Mouse (Mus musculus) forebrain, embryonic 12.5 days (tissue): ENCODE results near the gene Slc45a1. TPM values are rescaled to one million over a fixed set of nuclear protein-coding genes. Genes with fewer than 3 reads are reported as not detected.

Experiments used
- ATAC-seq: fragments of 200-750 bp; cut with Nextera tagmentation; 2 replicates; pipeline ENCODE4 v1.8.0; 2017; ENCODE audit warnings: moderate TSS enrichment; ENCODE audit not compliant: low FRiP score
- H3K27ac ChIP-seq: fragments of 300-500 bp; sonication (generic); 2 replicates; pipeline ENCODE4 v1.5.1; 2016; ENCODE audit warnings: mild to moderate bottlenecking
- H3K27me3 ChIP-seq: fragments of 300-500 bp; sonication (generic); 2 replicates; pipeline ENCODE4 v1.6.1; 2016; ENCODE audit warnings: mild to moderate bottlenecking
- H3K36me3 ChIP-seq: fragments of 300-500 bp; sonication (generic); replicated peaks from 2 replicates; pipeline ENCODE4 v1.6.1; 2016; ENCODE audit warnings: mild to moderate bottlenecking
- H3K4me1 ChIP-seq: fragments of 300-500 bp; sonication (generic); 2 replicates; pipeline ENCODE4 v1.6.1; 2016
- H3K4me2 ChIP-seq: fragments of 300-500 bp; sonication (generic); 2 replicates; pipeline ENCODE4 v1.6.1; 2016; ENCODE audit warnings: mild to moderate bottlenecking, moderate library complexity
- H3K4me3 ChIP-seq: fragments of 300-500 bp; sonication (generic); replicated peaks from 2 replicates; pipeline ENCODE4 v1.5.1; 2016; ENCODE audit warnings: mild to moderate bottlenecking
- H3K9ac ChIP-seq: fragments of 300-500 bp; sonication (generic); 2 replicates; pipeline ENCODE4 v1.6.1; 2016; ENCODE audit warnings: mild to moderate bottlenecking
- H3K9me3 ChIP-seq: fragments of 300-500 bp; sonication (generic); 2 replicates; pipeline ENCODE4 v1.6.1; 2016
- WGBS: fragments of 180-500 bp; shearing (Covaris S2); methylation state at CpG from one replicate; pipeline ENCODE4 v1.1.7; 2016; 5-methylcytosine and 5-hydroxymethylcytosine counted together
- polyA plus RNA-seq: library from polyadenylated mRNA; unstranded; fragments of >200 nt; fragmentation: Nextera tagmentation; extraction: Ambion mirVana; gene quantifications from 2 replicates; pipeline ENCODE4 v1.2.1, GENCODE M21; 2016

The Slc45a1 gene
- polyA plus RNA-seq, 1 experiment from 2014 or later = 7.3 TPM

DNA sequence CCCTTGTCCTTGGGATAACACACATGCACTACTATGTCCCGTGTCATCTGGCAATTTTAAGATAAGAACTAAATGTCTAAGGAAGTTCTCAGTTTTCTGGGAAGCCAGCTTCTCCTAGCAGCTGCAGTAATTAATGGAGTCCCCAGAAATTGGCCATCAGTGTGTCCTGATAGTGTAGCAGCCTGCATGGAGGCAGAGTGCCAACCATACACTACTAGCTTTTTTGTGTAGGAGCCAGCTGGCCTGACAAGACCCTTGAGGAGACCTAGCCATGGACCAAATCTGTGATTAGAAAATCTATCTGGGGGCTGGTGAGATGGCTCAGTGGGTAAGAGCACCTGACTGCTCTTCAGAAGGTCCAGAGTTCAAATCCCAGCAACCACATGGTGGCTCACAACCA lies 53.3 kb downstream of the Slc45a1 start:
- Histone ChIP-seq H3K27me3 (0 out of 2 replicates have a peak, but pooled peaks cover 3% of the 10 kb centered on the region), H3K9me3 (no peaks in the 10 kb centered on the region), H3K4me2 (no peak overlapping the region), H3K4me1 (peaks cover 15% of the 10 kb centered on the region), H3K27ac (no peak overlapping the region), H3K36me3 (no peaks in the 10 kb centered on the region), H3K4me3 (no peak overlapping the region), H3K9ac (no peak overlapping the region)
- ATAC-seq = no peak
- WGBS = 93% methylated on average over 1 of the region's 1 CpGs

DNA sequence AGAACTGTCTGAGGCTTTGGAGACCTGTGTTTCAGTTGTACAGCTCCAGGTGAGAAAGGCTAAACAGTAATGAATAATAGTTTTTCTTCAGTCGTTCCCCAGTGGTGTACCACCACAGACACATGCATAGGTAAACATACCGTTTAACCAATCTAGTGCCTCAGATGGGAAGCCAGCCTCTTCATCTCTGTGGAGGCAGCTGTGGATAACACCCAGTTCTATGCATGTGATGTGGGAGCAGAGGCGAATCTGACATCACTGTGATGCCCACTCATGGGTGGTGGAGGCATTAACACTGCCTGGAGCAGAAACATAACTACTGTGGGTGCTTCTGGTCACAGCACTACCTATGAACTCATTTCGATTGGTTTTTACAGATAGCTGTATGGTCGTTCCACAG lies 56.0 kb downstream of the Slc45a1 start:
- Histone ChIP-seq H3K27ac (no peak overlapping the region), H3K4me2 (no peak overlapping the region), H3K9me3 (no peaks in the 10 kb centered on the region), H3K27me3 (no peaks in the 10 kb centered on the region), H3K36me3 (no peaks in the 10 kb centered on the region), H3K4me3 (no peak overlapping the region), H3K9ac (no peak overlapping the region), H3K4me1 (peaks cover 21% of the 10 kb centered on the region)
- no peak for ATAC-seq
- WGBS = 91% methylated on average over 5 of the region's 5 CpGs

DNA sequence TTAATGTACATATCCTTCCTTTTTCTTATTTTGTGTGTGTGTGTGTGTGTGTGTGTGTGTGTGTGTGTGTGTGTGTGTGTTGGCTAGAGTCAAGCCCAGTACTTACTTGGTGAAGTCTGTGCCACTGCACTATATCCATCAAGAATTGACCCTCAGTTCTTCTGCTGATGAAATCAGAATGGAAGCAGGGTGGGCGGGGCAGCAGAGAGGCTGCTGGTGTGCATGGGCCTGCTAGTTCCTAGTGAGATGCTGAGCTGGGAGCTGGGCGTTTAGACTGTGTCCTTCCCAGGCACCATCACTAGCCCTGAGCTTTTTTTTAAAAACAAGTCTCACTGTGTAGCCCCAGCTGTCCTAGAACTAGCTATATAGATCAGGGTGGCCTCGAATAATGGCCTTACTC lies 56.9 kb downstream of the Slc45a1 start:
- no peaks in the 10 kb centered on the region for H3K9me3 ChIP-seq
- no peak overlapping the region for H3K27ac ChIP-seq
- no peak overlapping the region for H3K4me3 ChIP-seq
- WGBS = 82% methylated on average over 3 of the region's 3 CpGs
- H3K9ac ChIP-seq = no peak overlapping the region
- H3K4me1 ChIP-seq = peaks cover 30% of the 10 kb centered on the region
- H3K27me3 ChIP-seq = no peaks in the 10 kb centered on the region
- H3K4me2 ChIP-seq = no peak overlapping the region
- ATAC-seq = no peak
- no peaks in the 10 kb centered on the region for H3K36me3 ChIP-seq

DNA sequence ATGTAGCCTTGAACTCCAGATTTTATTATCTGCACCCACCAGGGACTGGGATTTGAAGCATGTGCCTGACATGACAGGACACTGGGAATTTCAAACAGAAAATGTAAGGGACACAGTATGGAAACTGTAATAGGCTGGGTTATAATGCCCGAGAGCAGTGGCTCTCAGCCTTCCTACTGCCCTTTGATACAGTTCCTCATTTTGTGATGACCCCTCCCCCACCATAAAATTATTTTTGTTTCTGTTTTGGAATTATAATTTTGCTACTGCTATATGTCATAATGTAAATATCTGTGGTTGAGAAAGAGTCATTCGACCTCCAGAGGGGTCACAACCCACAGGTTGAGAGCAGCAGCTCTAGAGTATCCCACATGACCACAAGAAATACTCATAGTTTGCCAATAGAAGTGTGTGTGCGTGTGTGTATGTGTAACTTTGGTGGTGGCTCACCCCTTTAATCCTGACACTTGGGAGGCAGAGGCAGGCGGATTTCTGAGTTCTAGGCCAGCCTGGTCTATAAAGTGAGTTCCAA lies 57.6 kb downstream of the Slc45a1 start:
- H3K9me3 ChIP-seq = no peaks in the 10 kb centered on the region
- no peak overlapping the region for H3K27ac ChIP-seq
- ATAC-seq = no peak
- WGBS = 90% methylated on average over 4 of the region's 4 CpGs
- peaks cover 30% of the 10 kb centered on the region for H3K4me1 ChIP-seq
- no peaks in the 10 kb centered on the region for H3K36me3 ChIP-seq
- H3K4me2 ChIP-seq = no peak overlapping the region
- no peak overlapping the region for H3K9ac ChIP-seq
- H3K27me3 ChIP-seq = no peaks in the 10 kb centered on the region
- H3K4me3 ChIP-seq = no peak overlapping the region

DNA sequence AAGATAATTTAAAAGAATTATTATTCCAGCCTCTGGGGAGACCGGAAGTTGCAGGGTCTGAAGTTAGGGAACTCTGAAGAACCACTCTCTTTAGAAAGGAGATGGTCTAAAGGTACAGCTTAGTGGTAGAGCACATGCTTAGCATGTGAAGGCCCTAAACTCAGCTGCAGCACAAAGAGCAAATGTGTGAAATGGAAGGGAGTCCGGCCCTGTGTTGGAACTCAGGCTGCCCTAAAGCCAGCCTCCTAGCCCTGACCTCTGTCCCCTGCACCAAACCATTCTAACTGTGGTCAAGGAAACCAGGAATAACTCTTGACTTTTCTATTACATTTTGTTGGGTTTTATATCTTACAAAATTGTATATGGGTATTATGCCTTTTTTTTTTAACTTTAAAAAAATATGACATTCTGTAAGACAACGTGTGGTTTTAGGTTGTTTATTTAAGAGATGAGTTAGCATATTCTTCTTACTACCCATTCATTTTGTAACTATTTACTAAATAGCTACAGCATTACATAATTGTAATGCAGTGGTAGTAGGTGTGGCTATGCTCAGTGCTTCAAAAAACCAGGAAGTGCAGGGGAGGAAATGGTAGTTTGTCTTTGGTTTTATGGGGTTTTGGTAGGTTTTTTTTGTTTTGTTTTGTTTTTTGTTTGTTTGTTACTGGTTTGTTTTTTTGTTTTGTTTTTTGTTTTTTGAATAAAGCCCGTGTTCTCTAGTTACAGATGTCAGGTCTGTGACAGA lies 58.3 kb downstream of the Slc45a1 start:
- 89% methylated on average over 4 of the region's 4 CpGs for WGBS
- no peaks in the 10 kb centered on the region for H3K27me3 ChIP-seq
- no peak overlapping the region for H3K9ac ChIP-seq
- H3K4me1 ChIP-seq = peaks cover 28% of the 10 kb centered on the region
- H3K36me3 ChIP-seq = no peaks in the 10 kb centered on the region
- no peak overlapping the region for H3K4me2 ChIP-seq
- H3K9me3 ChIP-seq = no peaks in the 10 kb centered on the region
- no peak overlapping the region for H3K4me3 ChIP-seq
- H3K27ac ChIP-seq = no peak overlapping the region
- ATAC-seq = no peak

DNA sequence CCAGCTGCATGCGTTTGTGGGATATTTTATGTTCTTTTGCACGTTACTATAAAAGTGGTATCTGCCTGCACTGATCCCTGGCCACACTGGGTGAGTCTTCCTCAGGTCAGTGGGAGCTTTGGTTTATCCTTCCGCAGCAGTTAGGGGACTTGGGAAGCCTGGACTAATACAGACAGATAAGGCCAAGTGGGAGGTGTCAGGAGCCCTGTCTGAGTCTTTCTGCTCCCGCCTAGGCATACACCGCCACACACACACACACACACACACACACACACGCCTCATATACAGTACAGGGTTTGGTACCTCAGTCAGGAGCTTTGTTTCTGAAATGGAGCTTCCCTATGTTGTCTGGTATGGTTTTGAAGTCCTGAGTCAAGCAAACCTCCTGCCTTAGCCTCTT lies 59.9 kb downstream of the Slc45a1 start:
- no peak overlapping the region for H3K4me3 ChIP-seq
- no peak overlapping the region for H3K27ac ChIP-seq
- H3K9ac ChIP-seq = no peak overlapping the region
- WGBS = 91% methylated on average over 6 of the region's 6 CpGs
- no peaks in the 10 kb centered on the region for H3K27me3 ChIP-seq
- peaks cover 34% of the 10 kb centered on the region for H3K4me1 ChIP-seq
- no peaks in the 10 kb centered on the region for H3K36me3 ChIP-seq
- no peak for ATAC-seq
- H3K4me2 ChIP-seq = no peak overlapping the region
- H3K9me3 ChIP-seq = no peaks in the 10 kb centered on the region

DNA sequence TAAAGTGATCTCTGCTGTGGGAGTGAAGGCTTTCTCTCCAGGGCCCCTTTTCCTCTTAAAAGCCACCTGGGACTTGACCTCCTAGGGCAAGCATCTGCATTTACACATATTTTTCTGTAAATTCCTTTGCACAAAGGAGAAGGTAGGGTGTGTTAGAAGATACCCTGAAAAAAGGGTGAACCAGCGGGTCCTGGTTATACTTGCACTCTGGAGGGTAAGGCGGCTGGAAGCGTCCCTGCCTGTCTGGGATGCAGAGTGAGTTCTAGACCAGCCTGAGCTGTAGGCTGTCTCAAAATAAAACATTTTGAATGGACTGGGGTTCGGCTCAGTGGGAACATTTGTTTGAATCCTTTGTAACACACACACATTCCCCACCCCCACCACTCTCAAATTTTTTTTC lies 60.4 kb downstream of the Slc45a1 start:
- no peak overlapping the region for H3K4me2 ChIP-seq
- H3K4me3 ChIP-seq = no peak overlapping the region
- H3K4me1 ChIP-seq = peaks cover 39% of the 10 kb centered on the region
- no peak overlapping the region for H3K27ac ChIP-seq
- H3K27me3 ChIP-seq = no peaks in the 10 kb centered on the region
- 74% methylated on average over 4 of the region's 4 CpGs for WGBS
- H3K9ac ChIP-seq = no peak overlapping the region
- no peaks in the 10 kb centered on the region for H3K9me3 ChIP-seq
- no peak for ATAC-seq
- H3K36me3 ChIP-seq = no peaks in the 10 kb centered on the region

DNA sequence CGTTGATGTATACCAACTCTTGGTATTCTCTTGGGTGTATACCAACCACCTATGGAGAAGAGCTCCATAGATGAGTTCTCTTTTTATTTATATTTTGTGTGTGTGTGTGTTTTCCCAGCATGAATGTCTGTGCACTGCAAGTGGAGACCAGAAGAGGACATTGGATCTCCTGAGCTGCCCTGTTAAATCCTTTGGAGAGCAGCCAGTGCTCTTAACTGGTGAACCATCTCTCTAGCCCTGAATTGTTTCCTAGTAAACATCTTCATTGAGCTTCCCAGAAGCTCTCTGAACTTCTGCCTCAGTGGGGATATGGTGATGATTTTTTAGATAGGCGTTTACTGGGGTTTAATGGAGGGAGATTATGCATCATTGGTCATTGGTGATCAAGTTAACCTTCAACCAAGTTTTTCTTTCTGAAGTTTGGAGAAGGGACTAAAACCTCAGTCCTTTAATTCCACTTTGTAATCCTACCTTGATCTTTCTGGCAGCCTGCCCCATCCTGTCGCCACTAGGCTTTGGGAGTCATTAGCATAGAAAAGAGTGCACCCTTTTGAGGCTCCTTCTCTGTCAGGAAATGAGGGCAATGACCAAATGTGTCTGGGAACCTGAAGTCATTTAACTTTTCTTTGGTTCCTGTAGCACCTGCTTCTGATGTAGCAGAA lies 61.2 kb downstream of the Slc45a1 start:
- Histone ChIP-seq H3K4me1 (peaks cover 45% of the 10 kb centered on the region), H3K9me3 (no peaks in the 10 kb centered on the region), H3K27me3 (no peaks in the 10 kb centered on the region), H3K36me3 (no peaks in the 10 kb centered on the region), H3K4me3 (no peak overlapping the region), H3K27ac (no peak overlapping the region), H3K4me2 (no peak overlapping the region), H3K9ac (no peak overlapping the region)
- WGBS = 55% methylated on average over 3 of the region's 3 CpGs
- no peak for ATAC-seq

DNA sequence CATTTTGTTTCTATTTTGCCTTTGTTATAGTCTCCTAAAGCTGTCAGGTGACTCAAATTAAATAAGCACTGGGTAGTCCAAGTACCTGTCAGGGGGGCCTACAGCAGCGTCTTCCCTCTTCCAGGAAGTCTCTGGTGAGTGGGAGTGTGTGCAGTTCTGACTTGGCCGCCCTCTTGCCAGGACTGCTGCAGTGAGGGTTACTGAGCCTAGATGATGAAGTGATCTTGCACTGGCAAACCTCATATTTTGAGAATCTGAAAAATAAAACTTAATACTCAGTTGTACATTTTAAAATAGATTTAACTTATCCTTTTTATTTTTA lies 63.7 kb downstream of the Slc45a1 start:
- 90% methylated on average over 2 of the region's 2 CpGs for WGBS
- H3K27me3 ChIP-seq = no peaks in the 10 kb centered on the region

DNA sequence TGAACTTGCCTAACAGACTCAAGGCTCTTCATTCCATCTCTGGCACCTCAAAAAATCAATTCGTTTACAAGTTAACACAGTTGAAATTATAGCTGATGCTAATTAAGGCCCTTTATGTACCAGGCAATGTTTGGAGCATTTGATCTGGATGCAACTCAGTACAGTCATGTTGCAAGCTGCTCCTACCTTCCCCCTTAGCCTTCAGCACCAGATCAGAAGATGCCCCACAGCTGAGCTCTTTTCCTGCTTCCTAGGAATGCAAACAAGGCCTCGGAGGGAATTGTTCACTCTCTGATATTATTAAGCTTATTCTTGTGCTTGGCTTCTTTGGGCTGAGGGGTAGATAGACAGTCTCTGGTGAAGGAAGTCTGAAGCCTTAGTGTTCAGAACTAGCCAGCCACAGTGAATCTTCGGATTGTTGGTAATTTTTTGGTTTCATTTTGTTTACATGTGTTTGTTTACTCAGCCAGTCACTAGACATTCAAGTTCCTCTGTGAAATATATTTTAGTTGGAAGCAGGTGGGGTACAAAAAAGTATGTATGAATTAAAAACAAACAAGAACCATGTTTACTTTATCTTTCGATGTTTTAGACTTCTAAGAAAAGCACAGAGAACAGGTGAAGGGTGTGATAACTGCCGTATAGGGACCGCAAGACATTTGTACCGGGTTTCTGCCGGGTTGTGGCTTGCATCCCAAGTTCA lies 64.2 kb downstream of the Slc45a1 start:
- no peak for ATAC-seq
- Histone ChIP-seq H3K4me1 (peaks cover 72% of the 10 kb centered on the region), H3K27ac (no peak overlapping the region), H3K4me3 (no peak overlapping the region), H3K36me3 (no peaks in the 10 kb centered on the region), H3K9me3 (no peaks in the 10 kb centered on the region), H3K27me3 (no peaks in the 10 kb centered on the region), H3K9ac (no peak overlapping the region), H3K4me2 (no peak overlapping the region)
- WGBS = 89% methylated on average over 8 of the region's 8 CpGs

More for the DNA sequence above, 63.7 kb downstream of the Slc45a1 start:
- Histone ChIP-seq H3K27ac (no peak overlapping the region), H3K9ac (no peak overlapping the region), H3K36me3 (no peaks in the 10 kb centered on the region), H3K4me1 (peaks cover 67% of the 10 kb centered on the region), H3K9me3 (no peaks in the 10 kb centered on the region), H3K4me3 (no peak overlapping the region), H3K4me2 (no peak overlapping the region)
- no peak for ATAC-seq

DNA sequence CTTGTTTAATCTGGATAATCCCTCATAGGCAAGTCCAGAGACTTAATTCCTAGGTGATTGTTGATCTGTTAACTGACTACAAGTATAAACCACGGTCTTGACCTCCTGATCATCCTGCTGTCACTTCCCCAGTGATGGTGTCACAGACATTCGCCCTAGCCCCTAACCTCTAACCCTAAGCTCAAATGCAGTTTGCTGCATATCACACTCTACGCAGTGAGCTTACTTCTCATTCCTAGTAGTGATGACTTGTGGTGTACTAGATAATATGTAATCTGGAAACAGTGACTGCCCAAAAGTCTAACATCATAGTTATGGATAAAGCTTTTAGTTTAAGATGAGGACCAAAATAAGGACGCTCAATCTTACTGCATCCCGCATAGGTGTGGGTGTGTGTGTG lies 65.7 kb downstream of the Slc45a1 start:
- Histone ChIP-seq H3K4me3 (no peak overlapping the region), H3K27ac (no peak overlapping the region), H3K27me3 (no peaks in the 10 kb centered on the region), H3K4me1 (peaks cover 69% of the 10 kb centered on the region), H3K36me3 (no peaks in the 10 kb centered on the region), H3K4me2 (no peak overlapping the region), H3K9ac (no peak overlapping the region), H3K9me3 (no peaks in the 10 kb centered on the region)
- 94% methylated on average over 5 of the region's 5 CpGs for WGBS
- ATAC-seq = no peak

DNA sequence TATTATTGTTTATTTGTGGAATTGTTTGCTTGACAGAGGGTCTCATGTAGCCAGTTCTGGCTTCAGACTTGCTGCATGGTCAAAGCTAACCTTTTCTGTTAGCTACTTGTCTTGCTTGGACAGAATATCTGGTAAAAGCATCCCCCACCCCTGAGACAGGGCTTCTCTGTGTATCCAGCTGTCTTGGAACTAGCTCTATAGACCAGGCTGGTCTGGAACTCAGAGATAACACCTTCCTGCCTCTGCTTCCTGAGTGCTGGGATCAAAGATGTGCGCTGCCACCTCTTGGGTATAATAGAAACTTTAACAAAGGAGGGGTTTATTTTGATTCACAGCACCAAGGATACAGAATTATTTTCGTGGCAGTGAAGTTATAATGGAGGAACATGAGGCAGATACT lies 66.2 kb downstream of the Slc45a1 start:
- no peak for ATAC-seq
- no peaks in the 10 kb centered on the region for H3K27me3 ChIP-seq
- H3K4me3 ChIP-seq = no peak overlapping the region
- H3K27ac ChIP-seq = no peak overlapping the region
- no peak overlapping the region for H3K4me2 ChIP-seq
- H3K36me3 ChIP-seq = no peaks in the 10 kb centered on the region
- peaks cover 65% of the 10 kb centered on the region for H3K4me1 ChIP-seq
- H3K9me3 ChIP-seq = no peaks in the 10 kb centered on the region
- 83% methylated on average over 2 of the region's 2 CpGs for WGBS
- H3K9ac ChIP-seq = no peak overlapping the region
